Mouse (Mus musculus) G1E (cell line): Measurements from ENCODE around the gene Mrgpra2b. TPM values are rescaled to one million over a fixed set of nuclear protein-coding genes. Genes with fewer than 3 reads are reported as not detected.
"Not testable (repeated sequence)": the region's sequence is repeated elsewhere in the genome, so short reads cannot be mapped to it uniquely, and the experiment has no call there.

Source experiments
- ATAC-seq: 2 replicates; pipeline ENCODE4 v1.8.0; 2016; ENCODE audit warnings: mild to moderate bottlenecking; ENCODE audit not compliant: insufficient number of reproducible peaks, poor library complexity, low FRiP score, severe bottlenecking; ENCODE audit errors: extremely low read depth
- DNase-seq: peaks from one replicate; pipeline ENCODE4 v3.0.0; 2012; ENCODE audit warnings: low spot score
- H3K27me3 ChIP-seq: 2 replicates; pipeline ENCODE4 v1.6.1; 2012; ENCODE audit warnings: mild to moderate bottlenecking, low read length, inconsistent platforms; ENCODE audit not compliant: insufficient read depth
- H3K36me3 ChIP-seq: replicated peaks from 2 replicates; pipeline ENCODE3; 2012; ENCODE audit warnings: mild to moderate bottlenecking, inconsistent platforms
- H3K4me1 ChIP-seq: 2 replicates; pipeline ENCODE4 v1.6.1; 2012; ENCODE audit warnings: low read depth, low read length, inconsistent platforms, mixed read lengths; ENCODE audit not compliant: insufficient read depth
- H3K4me3 ChIP-seq: 2 replicates; pipeline ENCODE4 v1.5.1; 2012; ENCODE audit warnings: low read depth, mild to moderate bottlenecking, inconsistent platforms, low read length, moderate library complexity, mixed read lengths
- H3K9me3 ChIP-seq: replicated peaks from 2 replicates; pipeline ENCODE4 v1.6.1; 2012; ENCODE audit warnings: inconsistent platforms
- CTCF ChIP-seq: IDR thresholded peaks from 2 replicates; pipeline ENCODE4 v1.5.1; 2012; ENCODE audit warnings: low read depth, low read length, inconsistent platforms, mixed read lengths
- GATA1 ChIP-seq: IDR thresholded peaks from 2 replicates; pipeline ENCODE4 v1.6.1; 2012; ENCODE audit warnings: borderline replicate concordance, low read length, inconsistent platforms, mixed read lengths
- GATA2 ChIP-seq: IDR thresholded peaks from 2 replicates; pipeline ENCODE4 v1.6.1; 2012; ENCODE audit warnings: low read depth, low read length, inconsistent platforms, borderline replicate concordance
- POLR2AphosphoS5 ChIP-seq: IDR thresholded peaks from 2 replicates; pipeline ENCODE4 v1.6.1; 2012; ENCODE audit warnings: low read depth, low read length, inconsistent platforms; ENCODE audit not compliant: insufficient replicate concordance
- TAL1 ChIP-seq: conservative IDR thresholded peaks from 2 replicates; pipeline ENCODE4 v1.6.1; 2012; ENCODE audit warnings: low read depth, low read length, inconsistent platforms, mixed read lengths
- polyA plus RNA-seq: library from polyadenylated mRNA; stranded (reverse); fragments of >175 nt; gene quantifications from 2 replicates; pipeline ENCODE4 v1.2.3, GENCODE M21; 2012
- total RNA-seq, 2 experiments: library from RNA; stranded (forward) in 1 of 2; stranded (reverse) in 1 of 2; fragments of 200-1000 nt in 1 of 2; fragments of >200 nt in 1 of 2; fragmentation: Nextera tagmentation in 1 of 2; gene quantifications; 2 replicates each; pipeline ENCODE4 v1.2.3; 2014 to 2017

Gene Mrgpra2b
- not detected in 2 replicates for total RNA-seq (2014; fragmentation: Nextera tagmentation)
- 0.12 TPM in 1 of 2 replicates, not detected in the other for total RNA-seq (2017)
- polyA plus RNA-seq: not detected in 2 replicates

GRCm38 (mm10) chr7:47528762-47529161 is at the start of gene Mrgpra2b:
Mrgpra2b (minus strand) TSS chr7:47528862.
- DNase-seq (no peak), ATAC-seq (no peak)
- Histone ChIP-seq H3K4me1 (no peaks in the 10 kb centered on the region), H3K4me3 (no peak within 1 kb of the TSS), H3K9me3 (no peaks in the 10 kb centered on the region; the same call in 1 of the 2 replicates), H3K27me3 (no peaks in the 10 kb centered on the region), H3K36me3 (no peaks in the 10 kb centered on the region)
- TF ChIP-seq CTCF (no peak), POLR2AphosphoS5 (no peak), GATA1 (no peak), TAL1 (no peak)

- DNase-seq: no peak
- no peaks in the 10 kb centered on the region for H3K36me3 ChIP-seq
- ATAC-seq: no peak
- H3K27me3 ChIP-seq: no peaks in the 10 kb centered on the region
- no peaks in the 10 kb centered on the region for H3K4me1 ChIP-seq
- TF ChIP-seq POLR2AphosphoS5: no peak
- TF ChIP-seq CTCF: no peak
- no peak for TF ChIP-seq TAL1
- TF ChIP-seq GATA1: no peak
- no peak for TF ChIP-seq GATA2
- no peak overlapping the region for H3K4me3 ChIP-seq
- H3K9me3 ChIP-seq: peaks cover 14% of the 10 kb centered on the region
Measured at GRCm38 (mm10) chr7:47516379-47516778, 12.3 kb downstream of the Mrgpra2b start.

- TF ChIP-seq POLR2AphosphoS5 (no peak), TAL1 (no peak), CTCF (no peak), GATA1 (no peak), GATA2 (no peak)
- H3K9me3 ChIP-seq: peaks cover 14% of the 10 kb centered on the region
- H3K27me3 ChIP-seq: no peaks in the 10 kb centered on the region
- DNase-seq: no peak
- H3K36me3 ChIP-seq: no peaks in the 10 kb centered on the region
- H3K4me3 ChIP-seq: no peak overlapping the region
- no peak for ATAC-seq
- H3K4me1 ChIP-seq: no peaks in the 10 kb centered on the region
Measured at GRCm38 (mm10) chr7:47515050-47515449, 13.6 kb downstream of the Mrgpra2b start.

- H3K4me1 ChIP-seq: no peaks in the 10 kb centered on the region
- H3K36me3 ChIP-seq: no peaks in the 10 kb centered on the region
- no peak for ATAC-seq
- TF ChIP-seq GATA2: no peak
- TF ChIP-seq CTCF: no peak
- TF ChIP-seq POLR2AphosphoS5: no peak
- no peak for TF ChIP-seq TAL1
- TF ChIP-seq GATA1: no peak
- H3K9me3 ChIP-seq: peaks cover 11% of the 10 kb centered on the region
- no peaks in the 10 kb centered on the region for H3K27me3 ChIP-seq
- no peak for DNase-seq
- no peak overlapping the region for H3K4me3 ChIP-seq
Measured at GRCm38 (mm10) chr7:47502953-47503352, 25.7 kb downstream of the Mrgpra2b start.

DNA sequence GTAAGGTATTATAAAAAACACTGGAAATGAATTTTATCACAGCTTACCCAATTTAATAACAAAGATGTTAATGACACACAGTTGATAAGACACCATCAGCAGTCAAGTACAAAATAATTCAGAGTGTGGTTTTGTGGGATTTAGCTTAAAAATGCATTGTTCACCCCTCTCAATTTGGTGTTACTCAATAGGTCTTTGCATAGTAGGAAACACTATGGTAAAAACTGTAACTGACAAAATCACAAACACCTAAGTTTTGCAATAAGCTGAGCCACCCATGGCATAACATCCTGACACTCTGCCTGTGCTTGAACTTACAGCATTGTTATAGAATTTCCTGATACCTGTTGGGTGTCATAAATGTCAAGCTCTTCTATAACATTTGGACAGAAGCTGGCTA is 37.4 kb downstream of the Mrgpra2b start:
- H3K36me3 ChIP-seq, H3K4me3 ChIP-seq, DNase-seq, H3K27me3 ChIP-seq, ATAC-seq, H3K4me1 ChIP-seq, H3K9me3 ChIP-seq: not testable (repeated sequence)

GRCm38 (mm10) chr7:47489438-47489837 is 39.2 kb downstream of the Mrgpra2b start:
- H3K36me3 ChIP-seq: not testable (repeated sequence)

DNA sequence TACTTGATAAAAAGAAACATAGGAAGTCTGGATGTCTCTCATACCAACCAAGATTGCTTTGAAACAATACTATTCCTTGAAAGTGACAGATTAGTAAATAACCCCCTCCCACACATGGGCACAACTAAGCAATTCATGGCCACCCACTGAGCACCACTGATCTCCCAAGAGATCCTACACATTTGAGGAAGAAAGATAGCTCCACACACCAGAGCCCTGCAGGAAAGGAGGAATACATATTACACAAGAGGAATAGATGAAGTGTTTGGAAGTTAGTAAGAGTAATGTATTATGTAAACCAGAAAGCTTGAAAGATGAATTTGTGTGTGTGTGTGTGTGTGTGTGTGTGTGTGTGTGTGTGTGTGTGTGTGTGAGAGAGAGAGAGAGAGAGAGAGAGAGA is 45.5 kb downstream of the Mrgpra2b start:
- DNase-seq, H3K4me1 ChIP-seq, H3K27me3 ChIP-seq, H3K36me3 ChIP-seq, ATAC-seq, H3K4me3 ChIP-seq, H3K9me3 ChIP-seq: not testable (repeated sequence)

More at GRCm38 (mm10) chr7:47489438-47489837, 39.2 kb downstream of the Mrgpra2b start:
- not testable (repeated sequence) for DNase-seq, H3K4me3 ChIP-seq, ATAC-seq, H3K27me3 ChIP-seq, H3K4me1 ChIP-seq, H3K9me3 ChIP-seq

DNA sequence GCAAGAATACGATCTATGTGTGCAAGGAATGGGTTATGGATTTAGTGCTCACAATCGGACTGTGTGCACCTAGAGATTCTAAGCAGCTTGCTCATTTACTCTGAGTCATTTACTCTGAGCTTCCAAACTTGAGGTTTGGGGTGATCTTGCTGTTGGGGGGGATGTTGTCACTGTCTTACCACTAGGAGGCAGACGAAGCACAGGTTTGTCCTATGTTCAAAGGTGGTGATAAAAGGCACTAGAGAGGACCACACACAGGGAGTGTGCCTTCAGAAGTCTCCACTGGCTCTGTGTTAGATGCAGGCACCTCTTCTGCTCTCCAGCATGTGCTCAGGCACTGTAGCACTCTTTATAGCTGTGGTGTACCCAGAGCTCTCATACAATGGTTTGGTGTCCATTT is 54.8 kb downstream of the Mrgpra2b start:
- H3K9me3 ChIP-seq, H3K4me1 ChIP-seq, H3K36me3 ChIP-seq, H3K27me3 ChIP-seq, H3K4me3 ChIP-seq, ATAC-seq, DNase-seq: not testable (repeated sequence)

GRCm38 (mm10) chr7:47465278-47465981 is 63.2 kb downstream of the Mrgpra2b start:
- not testable (repeated sequence) for H3K4me1 ChIP-seq, H3K4me3 ChIP-seq, H3K36me3 ChIP-seq, H3K9me3 ChIP-seq, H3K27me3 ChIP-seq, ATAC-seq, DNase-seq

DNA sequence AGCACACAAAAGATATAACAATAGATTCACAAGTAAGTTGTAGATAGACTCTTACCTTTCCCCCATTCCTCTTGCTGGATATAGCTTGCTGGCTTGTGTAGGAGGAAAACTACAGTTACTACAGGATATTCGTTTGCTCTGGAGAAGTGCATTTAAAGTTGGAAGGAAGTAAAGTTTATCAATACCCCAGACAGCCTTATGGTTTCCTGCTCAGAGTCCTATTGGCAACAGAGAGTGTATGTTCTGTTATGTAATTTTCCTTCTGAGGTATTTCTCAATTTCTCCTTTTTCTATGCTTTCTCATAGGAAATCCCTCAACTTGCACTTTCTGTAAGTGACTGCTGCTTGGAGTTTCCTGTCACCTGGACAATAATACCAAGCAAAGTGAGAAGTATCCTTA is 76.6 kb downstream of the Mrgpra2b start, which contains the start of gene Mrgpra2a:
TSS of gene Mrgpra2a (minus strand) at position 125 of the 400 bp plus-strand sequence.
- not testable (repeated sequence) for H3K27me3 ChIP-seq

More for the DNA sequence above, 76.6 kb downstream of the Mrgpra2b start, which contains the start of gene Mrgpra2a:
- DNase-seq, H3K9me3 ChIP-seq, ATAC-seq, H3K4me3 ChIP-seq, H3K36me3 ChIP-seq, H3K4me1 ChIP-seq: not testable (repeated sequence)
